Mouse (Mus musculus): Measurements from ENCODE around the gene Zfp64. TPM values are rescaled to one million over a fixed set of nuclear protein-coding genes. Genes with fewer than 3 reads are reported as not detected.
"Not testable (repeated sequence)": the region's sequence is repeated elsewhere in the genome, so short reads cannot be mapped to it uniquely, and the experiment has no call there.

The Zfp64 gene
- polyA plus RNA-seq, 1 experiment from 2014 or later: 12.0 TPM

DNA sequence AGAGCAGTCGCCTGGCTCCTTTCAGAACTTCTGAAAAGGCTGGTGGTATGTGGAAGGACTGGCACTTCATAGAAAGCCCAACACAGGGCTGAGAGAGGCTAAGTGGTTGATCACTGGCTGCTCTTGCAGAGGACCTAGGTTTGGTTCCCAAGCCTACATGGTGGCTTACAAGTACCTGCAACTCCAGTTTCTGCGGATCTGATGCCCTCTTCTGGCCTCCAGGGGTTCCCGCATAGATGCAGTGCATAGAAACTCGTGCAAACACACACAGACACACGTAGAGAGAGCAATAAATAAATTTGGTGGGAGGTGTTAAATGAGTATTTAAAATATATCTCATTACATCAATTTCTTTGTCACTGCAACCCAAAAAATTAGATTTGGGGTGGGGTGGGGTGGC lies 90.5 kb downstream of the Zfp64 start:
- Histone ChIP-seq H3K27ac (no peak overlapping the region), H3K27me3 (no peaks in the 10 kb centered on the region), H3K9me3 (replicated peaks) (no peaks in the 10 kb centered on the region), H3K36me3 (no peaks in the 10 kb centered on the region), H3K4me1 (replicated peaks) (no peaks in the 10 kb centered on the region), H3K9ac (no peak overlapping the region), H3K4me2 (no peak overlapping the region), H3K4me3 (replicated peaks) (no peak overlapping the region)
- ATAC-seq (ENCODE audit: low read depth): no peak
- WGBS (ENCODE audit: insufficient replicate concordance): 62% methylated on average over 5 of the region's 5 CpGs
- DNase-seq: no peak

DNA sequence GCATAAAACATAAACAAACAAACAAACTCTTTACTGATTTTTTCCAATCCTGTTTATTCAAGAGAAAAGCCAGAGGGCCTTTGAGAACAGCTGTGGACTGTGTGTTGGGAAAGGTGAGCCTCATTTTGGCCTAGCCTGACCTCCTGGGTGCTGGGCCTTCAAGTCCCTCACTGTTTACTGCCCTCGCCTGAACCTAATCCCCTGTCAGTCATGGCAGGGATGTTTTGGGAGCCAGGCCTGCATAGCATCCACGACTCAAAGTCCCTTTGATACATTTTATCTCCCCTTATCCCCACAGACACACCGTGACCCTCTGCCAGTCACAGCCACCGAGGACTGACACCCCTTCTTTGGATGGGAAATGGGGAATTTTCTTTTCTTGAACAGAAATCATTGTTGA lies 92.7 kb downstream of the Zfp64 start:
- H3K27ac ChIP-seq: no peak overlapping the region
- 48% methylated on average over 4 of the region's 4 CpGs for WGBS (ENCODE audit: insufficient replicate concordance)
- no peaks in the 10 kb centered on the region for H3K27me3 ChIP-seq
- no peak overlapping the region for H3K9ac ChIP-seq
- no peaks in the 10 kb centered on the region for H3K9me3 ChIP-seq (replicated peaks)
- H3K4me2 ChIP-seq: no peak overlapping the region
- no peaks in the 10 kb centered on the region for H3K36me3 ChIP-seq
- no peak for DNase-seq
- no peaks in the 10 kb centered on the region for H3K4me1 ChIP-seq (replicated peaks)
- no peak overlapping the region for H3K4me3 ChIP-seq (replicated peaks)
- no peak for ATAC-seq (ENCODE audit: low read depth)

DNA sequence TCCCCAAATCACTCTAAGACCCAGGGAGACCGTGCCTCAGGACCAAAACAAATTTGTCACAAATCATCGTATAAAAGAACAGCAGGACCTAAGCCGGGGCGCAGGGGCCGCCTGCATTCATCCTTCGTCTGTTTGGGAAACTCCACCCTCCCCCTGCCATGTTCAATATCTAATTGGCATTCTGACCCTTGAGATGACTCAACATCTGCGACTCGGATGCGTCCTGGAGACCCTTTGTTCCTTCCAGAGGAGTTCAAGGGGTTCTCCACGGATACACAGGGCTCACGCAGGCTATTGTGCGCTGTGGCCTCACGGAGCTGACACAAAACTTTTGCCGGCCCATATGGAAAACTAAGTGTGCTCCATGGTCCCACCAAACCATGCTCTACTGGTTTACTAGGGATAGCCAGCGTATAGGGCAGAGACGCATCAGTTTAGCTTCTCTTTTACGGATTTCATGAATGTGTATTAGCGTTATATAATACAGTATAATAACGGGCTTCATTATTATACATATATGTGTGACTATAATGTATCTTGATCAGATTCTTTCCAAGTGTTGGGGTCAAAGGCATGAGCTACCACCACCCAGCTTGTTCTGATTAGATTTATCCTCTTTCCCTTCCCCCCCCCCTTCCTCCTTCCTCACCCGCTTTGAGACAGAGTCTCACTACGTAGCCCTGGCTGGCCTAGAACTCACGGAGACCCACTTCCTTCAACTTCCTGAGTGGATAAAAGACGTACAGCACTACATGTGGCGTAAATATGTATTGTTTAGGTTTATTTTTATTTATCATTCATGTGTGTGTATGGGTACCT lies 94.3 kb downstream of the Zfp64 start:
- Histone ChIP-seq H3K27ac (no peak overlapping the region), H3K4me2 (no peak overlapping the region), H3K9ac (no peak overlapping the region), H3K4me1 (replicated peaks) (no peaks in the 10 kb centered on the region), H3K4me3 (replicated peaks) (no peak overlapping the region), H3K9me3 (replicated peaks) (no peaks in the 10 kb centered on the region), H3K27me3 (no peaks in the 10 kb centered on the region), H3K36me3 (no peaks in the 10 kb centered on the region)
- no peak for DNase-seq
- no peak for ATAC-seq (ENCODE audit: low read depth)
- WGBS (ENCODE audit: insufficient replicate concordance): 72% methylated on average over 24 of the region's 24 CpGs

DNA sequence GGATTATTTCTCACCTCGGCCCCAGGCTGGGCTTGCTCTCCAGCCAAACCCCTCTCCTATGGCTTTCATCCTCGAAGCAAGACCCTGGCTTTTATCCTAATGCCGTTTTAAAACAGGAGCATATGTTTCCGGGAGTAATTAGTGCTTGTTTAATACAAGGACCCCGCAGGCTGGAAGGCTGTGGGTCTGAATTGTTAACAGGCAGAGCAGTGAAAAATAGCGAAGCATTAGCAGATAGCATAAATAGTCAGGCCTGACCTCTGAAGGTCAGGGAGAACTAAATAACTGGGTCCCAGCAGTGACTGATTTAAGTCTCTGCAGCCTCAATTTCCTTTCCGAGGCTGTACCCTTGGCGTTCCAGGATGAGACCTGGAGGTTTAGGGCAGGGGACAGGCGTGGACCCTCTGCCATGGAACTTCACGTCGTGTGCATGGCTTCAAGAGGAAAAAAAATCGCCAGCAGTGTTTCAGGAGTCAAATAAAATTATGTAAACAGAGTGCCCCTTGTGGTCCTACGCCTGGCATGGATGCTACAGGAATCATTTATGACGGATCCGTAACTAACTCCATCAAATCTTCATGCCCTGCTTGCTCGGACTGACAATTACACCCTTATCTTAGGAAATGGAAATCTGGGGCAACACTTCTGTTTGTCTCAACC lies 95.2 kb downstream of the Zfp64 start:
- 45% methylated on average over 16 of the region's 16 CpGs for WGBS (ENCODE audit: insufficient replicate concordance)
- no peaks in the 10 kb centered on the region for H3K4me1 ChIP-seq (replicated peaks)
- no peak overlapping the region for H3K4me3 ChIP-seq (replicated peaks)
- DNase-seq: no peak
- H3K27ac ChIP-seq: no peak overlapping the region
- no peak overlapping the region for H3K4me2 ChIP-seq
- no peaks in the 10 kb centered on the region for H3K27me3 ChIP-seq
- no peaks in the 10 kb centered on the region for H3K36me3 ChIP-seq
- no peaks in the 10 kb centered on the region for H3K9me3 ChIP-seq (replicated peaks)
- H3K9ac ChIP-seq: no peak overlapping the region
- no peak for ATAC-seq (ENCODE audit: low read depth)

DNA sequence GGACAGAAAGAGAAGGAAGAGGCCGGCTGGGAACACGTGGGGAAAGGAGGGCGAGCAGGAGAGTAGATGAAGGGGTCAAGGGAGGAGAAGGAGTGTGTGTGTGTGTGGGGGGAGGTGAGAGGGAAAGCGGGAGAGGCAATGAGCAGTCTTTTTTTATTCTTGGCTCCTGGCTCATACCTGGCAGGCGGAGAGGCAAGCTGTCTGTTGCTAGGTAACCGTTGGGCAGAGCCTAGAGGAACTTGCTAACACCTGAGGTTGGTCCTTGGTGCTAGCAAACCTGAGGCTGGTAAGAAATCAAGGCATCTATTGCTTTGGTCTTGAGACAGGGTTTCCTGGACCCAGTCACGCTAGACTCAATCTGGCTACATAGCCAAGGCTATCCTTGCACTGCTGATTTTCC lies 98.7 kb downstream of the Zfp64 start:
- H3K36me3 ChIP-seq: no peaks in the 10 kb centered on the region
- DNase-seq (no peak), ATAC-seq (ENCODE audit: low read depth) (no peak)
- no peak overlapping the region for H3K27ac ChIP-seq
- no peak overlapping the region for H3K4me3 ChIP-seq (replicated peaks)
- no peaks in the 10 kb centered on the region for H3K4me1 ChIP-seq (replicated peaks)
- H3K4me2 ChIP-seq: no peak overlapping the region
- WGBS (ENCODE audit: insufficient replicate concordance): 39% methylated on average over 7 of the region's 7 CpGs
- no peaks in the 10 kb centered on the region for H3K27me3 ChIP-seq
- no peaks in the 10 kb centered on the region for H3K9me3 ChIP-seq (replicated peaks)
- no peak overlapping the region for H3K9ac ChIP-seq

DNA sequence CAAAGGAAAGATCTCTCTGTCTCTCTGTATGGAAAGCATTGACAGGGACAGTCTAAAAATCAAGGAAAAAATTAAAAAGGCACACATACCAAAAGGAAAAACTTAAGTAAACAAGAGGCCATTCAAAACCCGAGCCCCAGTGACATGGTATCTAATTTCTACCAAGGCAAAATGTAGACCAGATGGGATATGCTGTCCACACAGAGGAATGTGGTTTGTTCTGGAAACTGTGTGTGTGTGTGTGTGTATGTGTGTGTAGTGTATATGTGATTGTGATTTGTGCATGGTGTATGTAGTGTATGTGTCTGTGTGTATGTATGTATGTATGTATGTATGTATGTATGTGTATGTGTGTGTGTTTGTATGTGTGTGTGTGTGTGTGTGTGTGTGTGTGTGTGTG lies 100.6 kb downstream of the Zfp64 start:
- Histone ChIP-seq H3K4me2 (no peak overlapping the region), H3K4me3 (replicated peaks) (no peak overlapping the region), H3K27ac (no peak overlapping the region), H3K36me3 (no peaks in the 10 kb centered on the region), H3K27me3 (no peaks in the 10 kb centered on the region), H3K4me1 (replicated peaks) (no peaks in the 10 kb centered on the region), H3K9ac (no peak overlapping the region), H3K9me3 (replicated peaks) (no peaks in the 10 kb centered on the region)
- WGBS (ENCODE audit: insufficient replicate concordance): 41% methylated on average over 1 of the region's 1 CpGs
- DNase-seq (no peak), ATAC-seq (ENCODE audit: low read depth) (no peak)

DNA sequence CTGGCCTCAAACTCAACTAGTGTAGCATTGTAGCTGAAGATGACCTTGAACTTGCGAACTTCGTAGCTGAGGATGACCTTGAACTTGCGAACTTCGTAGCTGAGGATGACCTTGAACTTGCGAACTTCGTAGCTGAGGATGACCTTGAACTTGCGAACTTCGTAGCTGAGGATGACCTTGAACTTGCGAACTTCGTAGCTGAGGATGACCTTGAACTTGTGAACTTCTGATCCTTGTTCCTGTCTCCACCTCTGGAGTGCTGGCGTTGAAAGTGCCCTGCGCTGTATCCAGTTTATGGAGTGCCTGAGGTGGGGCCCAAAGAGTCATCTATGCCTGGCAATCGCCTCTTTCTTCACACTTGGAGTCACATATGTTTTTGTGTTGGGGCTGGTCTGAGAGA lies 101.5 kb downstream of the Zfp64 start:
- H3K4me3 ChIP-seq (replicated peaks); H3K4me2 ChIP-seq; H3K36me3 ChIP-seq; H3K27me3 ChIP-seq; H3K4me1 ChIP-seq (replicated peaks); H3K9ac ChIP-seq; H3K27ac ChIP-seq; ATAC-seq (ENCODE audit: low read depth); H3K9me3 ChIP-seq (replicated peaks); DNase-seq: not testable (repeated sequence)
- 75% methylated on average over 13 of the region's 13 CpGs for WGBS (ENCODE audit: insufficient replicate concordance)

DNA sequence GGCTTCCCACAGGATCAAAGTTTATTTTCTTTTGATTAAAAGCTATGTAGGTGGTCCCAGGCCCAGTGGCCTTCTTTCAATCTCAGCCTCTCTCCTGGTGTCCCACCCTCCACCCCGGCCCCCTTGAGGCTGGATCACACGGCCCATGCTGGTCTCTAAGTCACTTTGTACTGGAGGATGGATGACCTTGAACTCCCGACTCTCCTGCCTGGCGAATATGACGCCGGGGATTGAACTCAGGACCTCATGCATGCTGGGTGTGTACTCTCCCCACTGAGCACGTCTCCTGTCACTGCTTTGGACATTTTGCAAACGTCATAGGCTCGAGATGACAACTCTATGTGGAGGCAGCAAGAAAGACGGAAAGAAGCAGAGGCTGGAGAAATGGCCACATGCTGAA lies 103.8 kb downstream of the Zfp64 start:
- ATAC-seq (ENCODE audit: low read depth): no peak
- no peaks in the 10 kb centered on the region for H3K27me3 ChIP-seq
- H3K4me3 ChIP-seq (replicated peaks): no peak overlapping the region
- no peak overlapping the region for H3K9ac ChIP-seq
- no peak for DNase-seq
- WGBS (ENCODE audit: insufficient replicate concordance): 55% methylated on average over 10 of the region's 10 CpGs
- no peaks in the 10 kb centered on the region for H3K9me3 ChIP-seq (replicated peaks)
- no peak overlapping the region for H3K4me2 ChIP-seq
- H3K27ac ChIP-seq: no peak overlapping the region
- no peaks in the 10 kb centered on the region for H3K4me1 ChIP-seq (replicated peaks)
- H3K36me3 ChIP-seq: no peaks in the 10 kb centered on the region

DNA sequence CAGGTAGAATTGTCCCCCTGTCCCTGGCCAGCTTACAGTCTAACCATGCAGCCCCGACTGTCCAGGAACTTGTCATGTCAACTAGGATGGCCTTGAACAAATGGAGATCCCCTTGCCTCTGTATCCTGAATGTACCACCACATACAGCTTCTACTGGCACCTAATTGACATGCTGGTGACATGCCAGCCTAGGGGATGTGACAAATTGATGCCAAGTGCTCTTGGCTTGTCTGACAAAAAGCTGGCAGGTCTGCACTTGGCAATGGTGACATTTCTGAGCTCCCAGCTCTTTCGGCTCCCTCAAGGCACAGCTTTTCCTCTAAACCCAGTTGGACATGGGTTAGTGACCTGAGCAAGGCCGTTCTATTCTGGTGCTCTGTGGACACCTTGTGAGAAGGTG lies 106.8 kb downstream of the Zfp64 start:
- no peak overlapping the region for H3K4me3 ChIP-seq (replicated peaks)
- no peak overlapping the region for H3K4me2 ChIP-seq
- H3K27ac ChIP-seq: no peak overlapping the region
- H3K4me1 ChIP-seq (replicated peaks): no peaks in the 10 kb centered on the region
- DNase-seq: no peak
- H3K36me3 ChIP-seq: no peaks in the 10 kb centered on the region
- H3K27me3 ChIP-seq: peaks cover 16% of the 10 kb centered on the region; the same call in 1 of the 2 replicates
- no peak overlapping the region for H3K9ac ChIP-seq
- H3K9me3 ChIP-seq (replicated peaks): no peaks in the 10 kb centered on the region
- 68% methylated on average over 3 of the region's 3 CpGs for whole genome bisulfite sequencing (ENCODE audit: insufficient replicate concordance)
- ATAC-seq (ENCODE audit: low read depth): no peak

DNA sequence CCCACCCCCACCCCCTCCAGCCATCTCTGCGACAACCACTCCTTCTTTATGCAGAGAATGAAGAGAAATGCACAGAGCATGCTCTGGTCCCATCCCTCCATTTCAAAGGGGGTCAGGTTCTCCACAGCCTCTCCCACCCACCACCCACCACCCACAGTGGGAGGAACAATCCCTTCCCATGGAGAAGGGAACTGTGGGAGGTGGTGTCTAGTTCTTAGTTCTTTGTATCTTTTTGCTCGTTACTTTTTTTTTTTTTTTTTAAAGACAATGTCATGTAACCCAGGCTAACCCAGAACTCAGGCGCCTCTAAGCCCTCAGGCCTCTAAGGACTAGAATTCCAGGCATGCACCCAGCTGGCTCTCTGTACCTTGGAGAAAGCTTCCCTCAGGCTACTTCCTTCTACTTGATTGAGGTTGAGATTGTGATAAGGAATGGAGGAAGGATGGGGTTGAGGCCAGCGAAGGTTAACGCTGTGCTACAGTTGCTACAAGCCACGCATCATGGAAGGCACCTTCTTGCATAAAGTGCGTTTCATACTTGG lies 109.1 kb downstream of the Zfp64 start:
- Histone ChIP-seq H3K4me1 (replicated peaks) (peaks cover 3% of the 10 kb centered on the region), H3K9me3 (replicated peaks) (no peaks in the 10 kb centered on the region), H3K36me3 (no peaks in the 10 kb centered on the region), H3K9ac (no peak overlapping the region), H3K4me2 (no peak overlapping the region), H3K27ac (no peak overlapping the region), H3K27me3 (peaks cover 38% of the 10 kb centered on the region), H3K4me3 (replicated peaks) (no peak overlapping the region)
- no peak for ATAC-seq (ENCODE audit: low read depth)
- 36% methylated on average over 7 of the region's 7 CpGs for WGBS (ENCODE audit: insufficient replicate concordance)
- no peak for DNase-seq
